Mouse (Mus musculus): ENCODE measurements around the gene Oxtr. TPM values are rescaled to one million over a fixed set of nuclear protein-coding genes. Genes with fewer than 3 reads are reported as not detected.

Oxtr gene
- polyA plus RNA-seq, 1 experiment: not detected

- 4% methylated on average over 4 of the region's 4 CpGs for WGBS
Measured at GRCm38 (mm10) chr6:112484316-112484715, 5.4 kb downstream of the Oxtr start.

GRCm38 (mm10) chr6:112479861-112480260 lies 9.9 kb downstream of the Oxtr start:
- WGBS: 47% methylated on average over 13 of the region's 13 CpGs
- Histone ChIP-seq H3K27ac (ENCODE audit: control insufficient read depth, insufficient read depth, low read depth, low read length, poor library complexity) (no peak overlapping the region), H3K4me3 (replicated peaks; ENCODE audit: control insufficient read depth, low read depth, low read length) (no peak overlapping the region), H3K4me1 (ENCODE audit: control insufficient read depth, insufficient read depth, low read length) (no peaks in the 10 kb centered on the region)
- TF ChIP-seq POLR2A (IDR thresholded peaks at IDR 0.05; ENCODE audit: borderline replicate concordance, control insufficient read depth, low read depth, low read length): no peak
- TF ChIP-seq CTCF (IDR thresholded peaks at IDR 0.05; ENCODE audit: control insufficient read depth, insufficient read depth, low read length): no peak

More at GRCm38 (mm10) chr6:112484316-112484715, 5.4 kb downstream of the Oxtr start:
- Histone ChIP-seq H3K4me3 (replicated peaks; ENCODE audit: control insufficient read depth, low read depth, low read length) (no peak overlapping the region), H3K4me1 (ENCODE audit: control insufficient read depth, insufficient read depth, low read length) (no peaks in the 10 kb centered on the region), H3K27ac (ENCODE audit: control insufficient read depth, insufficient read depth, low read depth, low read length, poor library complexity) (no peak overlapping the region)
- no peak for TF ChIP-seq POLR2A (IDR thresholded peaks at IDR 0.05; ENCODE audit: borderline replicate concordance, control insufficient read depth, low read depth, low read length)
- TF ChIP-seq CTCF (IDR thresholded peaks at IDR 0.05; ENCODE audit: control insufficient read depth, insufficient read depth, low read length): peak; percentile 49; the same call in 1 of the 2 replicates

GRCm38 (mm10) chr6:112471644-112472043 lies 18.1 kb downstream of the Oxtr start:
- Histone ChIP-seq H3K4me1 (ENCODE audit: control insufficient read depth, insufficient read depth, low read length) (no peaks in the 10 kb centered on the region), H3K4me3 (replicated peaks; ENCODE audit: control insufficient read depth, low read depth, low read length) (no peak overlapping the region), H3K27ac (ENCODE audit: control insufficient read depth, insufficient read depth, low read depth, low read length, poor library complexity) (no peak overlapping the region)
- no peak for TF ChIP-seq POLR2A (IDR thresholded peaks at IDR 0.05; ENCODE audit: borderline replicate concordance, control insufficient read depth, low read depth, low read length)
- TF ChIP-seq CTCF (IDR thresholded peaks at IDR 0.05; ENCODE audit: control insufficient read depth, insufficient read depth, low read length): no peak
- 8% methylated on average over 4 of the region's 4 CpGs for WGBS

- H3K27ac ChIP-seq (ENCODE audit: control insufficient read depth, insufficient read depth, low read depth, low read length, poor library complexity): no peak overlapping the region
- no peak overlapping the region for H3K4me3 ChIP-seq (replicated peaks; ENCODE audit: control insufficient read depth, low read depth, low read length)
- no peak for TF ChIP-seq POLR2A (IDR thresholded peaks at IDR 0.05; ENCODE audit: borderline replicate concordance, control insufficient read depth, low read depth, low read length)
- no peak for TF ChIP-seq CTCF (IDR thresholded peaks at IDR 0.05; ENCODE audit: control insufficient read depth, insufficient read depth, low read length)
- H3K4me1 ChIP-seq (ENCODE audit: control insufficient read depth, insufficient read depth, low read length): no peaks in the 10 kb centered on the region
Measured at GRCm38 (mm10) chr6:112466001-112466400, 23.7 kb downstream of the Oxtr start.

GRCm38 (mm10) chr6:112465441-112465840 lies 24.3 kb downstream of the Oxtr start:
- Histone ChIP-seq H3K27ac (ENCODE audit: control insufficient read depth, insufficient read depth, low read depth, low read length, poor library complexity) (no peak overlapping the region), H3K4me1 (ENCODE audit: control insufficient read depth, insufficient read depth, low read length) (no peaks in the 10 kb centered on the region), H3K4me3 (replicated peaks; ENCODE audit: control insufficient read depth, low read depth, low read length) (no peak overlapping the region)
- 64% methylated on average over 3 of the region's 3 CpGs for WGBS
- no peak for TF ChIP-seq POLR2A (IDR thresholded peaks at IDR 0.05; ENCODE audit: borderline replicate concordance, control insufficient read depth, low read depth, low read length)

- no peak for TF ChIP-seq POLR2A (IDR thresholded peaks at IDR 0.05; ENCODE audit: borderline replicate concordance, control insufficient read depth, low read depth, low read length)
- TF ChIP-seq CTCF (IDR thresholded peaks at IDR 0.05; ENCODE audit: control insufficient read depth, insufficient read depth, low read length): no peak
- WGBS: 67% methylated on average over 6 of the region's 6 CpGs
- Histone ChIP-seq H3K4me1 (ENCODE audit: control insufficient read depth, insufficient read depth, low read length) (no peaks in the 10 kb centered on the region), H3K4me3 (replicated peaks; ENCODE audit: control insufficient read depth, low read depth, low read length) (no peak overlapping the region), H3K27ac (ENCODE audit: control insufficient read depth, insufficient read depth, low read depth, low read length, poor library complexity) (no peak overlapping the region)
Measured at GRCm38 (mm10) chr6:112463331-112463730, 26.4 kb downstream of the Oxtr start.

- TF ChIP-seq CTCF (IDR thresholded peaks at IDR 0.05; ENCODE audit: control insufficient read depth, insufficient read depth, low read length): no peak
- no peak for TF ChIP-seq POLR2A (IDR thresholded peaks at IDR 0.05; ENCODE audit: borderline replicate concordance, control insufficient read depth, low read depth, low read length)
- Histone ChIP-seq H3K27ac (ENCODE audit: control insufficient read depth, insufficient read depth, low read depth, low read length, poor library complexity) (no peak overlapping the region), H3K4me3 (replicated peaks; ENCODE audit: control insufficient read depth, low read depth, low read length) (no peak overlapping the region), H3K4me1 (ENCODE audit: control insufficient read depth, insufficient read depth, low read length) (no peaks in the 10 kb centered on the region)
- 82% methylated on average over 5 of the region's 5 CpGs for WGBS
Measured at GRCm38 (mm10) chr6:112461459-112461858, 28.3 kb downstream of the Oxtr start.

GRCm38 (mm10) chr6:112459341-112459749 lies 30.4 kb downstream of the Oxtr start, which contains the start of gene Cav3:
Gene Cav3 (plus strand): TSS chr6:112459505.
- TF ChIP-seq POLR2A (IDR thresholded peaks at IDR 0.05; ENCODE audit: borderline replicate concordance, control insufficient read depth, low read depth, low read length) (no peak), CTCF (IDR thresholded peaks at IDR 0.05; ENCODE audit: control insufficient read depth, insufficient read depth, low read length) (no peak)
- Histone ChIP-seq H3K27ac (ENCODE audit: control insufficient read depth, insufficient read depth, low read depth, low read length, poor library complexity) (no peak within 1 kb of the TSS; the same call in 1 of the 2 replicates), H3K4me1 (ENCODE audit: control insufficient read depth, insufficient read depth, low read length) (no peaks in the 10 kb centered on the region), H3K4me3 (replicated peaks; ENCODE audit: control insufficient read depth, low read depth, low read length) (no peak within 1 kb of the TSS)
- 85% methylated on average over 12 of the region's 12 CpGs for WGBS

GRCm38 (mm10) chr6:112445675-112446074 lies 44.1 kb downstream of the Oxtr start:
- H3K27ac ChIP-seq (ENCODE audit: control insufficient read depth, insufficient read depth, low read depth, low read length, poor library complexity): no peak overlapping the region
- TF ChIP-seq POLR2A (IDR thresholded peaks at IDR 0.05; ENCODE audit: borderline replicate concordance, control insufficient read depth, low read depth, low read length): no peak
- no peak for TF ChIP-seq CTCF (IDR thresholded peaks at IDR 0.05; ENCODE audit: control insufficient read depth, insufficient read depth, low read length)
- H3K4me1 ChIP-seq (ENCODE audit: control insufficient read depth, insufficient read depth, low read length): no peaks in the 10 kb centered on the region; the same call in 1 of the 2 replicates
- WGBS: 7% methylated on average over 3 of the region's 3 CpGs
- no peak overlapping the region for H3K4me3 ChIP-seq (replicated peaks; ENCODE audit: control insufficient read depth, low read depth, low read length)
